Mouse (Mus musculus) E14TG2a.4 (cell line): ENCODE measurements around the gene Txndc12.

ENCODE experiments used
- CTCF ChIP-seq: conservative IDR thresholded peaks from 2 replicates; pipeline ENCODE4 v1.5.1; 2014; ENCODE audit warnings: low read length
- NANOG ChIP-seq: IDR thresholded peaks from 2 replicates; pipeline ENCODE4 v1.6.1; 2014; ENCODE audit warnings: borderline replicate concordance, low read length, mixed read lengths
- POU5F1 ChIP-seq: IDR thresholded peaks from 2 replicates; pipeline ENCODE4 v1.6.1; 2014; ENCODE audit warnings: low read length, borderline replicate concordance

DNA sequence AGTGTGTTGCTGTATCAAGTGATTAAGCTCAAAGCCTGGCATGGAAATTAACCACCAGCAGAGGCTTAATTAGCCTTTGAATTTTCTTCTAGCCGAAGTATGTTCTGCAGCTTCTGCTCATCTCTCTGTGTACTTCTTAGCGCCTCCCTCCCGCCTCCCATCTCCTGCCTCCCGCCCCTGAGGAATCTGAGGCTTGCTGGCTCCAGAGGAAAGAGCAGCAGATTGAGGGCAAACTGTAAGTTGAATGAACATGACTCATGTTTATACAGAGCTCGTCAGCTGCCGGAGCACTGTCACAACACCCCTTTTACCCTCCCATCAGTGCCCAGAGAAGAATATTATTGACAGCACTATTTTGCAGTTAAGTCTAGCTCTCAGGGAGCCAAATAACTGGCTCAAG is 71.5 kb downstream of the Txndc12 start:
- TF ChIP-seq CTCF: no peak
- no peak for TF ChIP-seq NANOG
- no peak for TF ChIP-seq POU5F1
